Mouse (Mus musculus): ENCODE results near the gene Sppl2b. TPM values are rescaled to one million over a fixed set of nuclear protein-coding genes. Genes with fewer than 3 reads are reported as not detected.

The Sppl2b gene
- polyA plus RNA-seq, 1 experiment from 2014 or later = 17.7 TPM

GRCm38 (mm10) chr10:80831136-80831535 lies 23.9 kb upstream of the Sppl2b start:
- no peak overlapping the region for H3K4me3 ChIP-seq (ENCODE audit: low read depth, low read length)
- H3K9me3 ChIP-seq (ENCODE audit: control insufficient read depth, low read length) = no peaks in the 10 kb centered on the region
- no peak for TF ChIP-seq CTCF (IDR thresholded peaks at IDR 0.05; ENCODE audit: low read depth)
- TF ChIP-seq EP300 (optimal IDR thresholded peaks at IDR 0.05) = no peak
- ATAC-seq (ENCODE audit: low FRiP score, low TSS enrichment) (no peak), DNase-seq (ENCODE audit: low spot score) (peak; percentile 58)
- no peak overlapping the region for H3K27ac ChIP-seq (replicated peaks)
- H3K36me3 ChIP-seq (ENCODE audit: control insufficient read depth, insufficient read depth, low read length) = no peaks in the 10 kb centered on the region
- H3K4me1 ChIP-seq (replicated peaks; ENCODE audit: control insufficient read depth, insufficient read depth) = peaks cover 3% of the 10 kb centered on the region; the same call in 1 of the 2 replicates
- H3K9ac ChIP-seq (ENCODE audit: low read length) = no peak overlapping the region
- no peak overlapping the region for H3K4me2 ChIP-seq (replicated peaks; ENCODE audit: low read depth)
- 8% methylated on average over 9 of the region's 9 CpGs for WGBS
- no peaks in the 10 kb centered on the region; the same call in 1 of the 2 replicates for H3K27me3 ChIP-seq (ENCODE audit: control insufficient read depth, insufficient read depth, low read length)

- Histone ChIP-seq H3K36me3 (ENCODE audit: control insufficient read depth, insufficient read depth, low read length) (no peaks in the 10 kb centered on the region), H3K27me3 (ENCODE audit: control insufficient read depth, insufficient read depth, low read length) (no peaks in the 10 kb centered on the region; the same call in 1 of the 2 replicates), H3K4me3 (ENCODE audit: low read depth, low read length) (no peak overlapping the region), H3K9ac (ENCODE audit: low read length) (no peak overlapping the region), H3K4me1 (replicated peaks; ENCODE audit: control insufficient read depth, insufficient read depth) (peaks cover 1% of the 10 kb centered on the region; the same call in 1 of the 2 replicates), H3K9me3 (ENCODE audit: control insufficient read depth, low read length) (no peaks in the 10 kb centered on the region), H3K4me2 (replicated peaks; ENCODE audit: low read depth) (no peak overlapping the region), H3K27ac (replicated peaks) (no peak overlapping the region)
- no peak for TF ChIP-seq EP300 (optimal IDR thresholded peaks at IDR 0.05)
- TF ChIP-seq CTCF (IDR thresholded peaks at IDR 0.05; ENCODE audit: low read depth) = no peak
- DNase-seq (ENCODE audit: low spot score) (no peak), ATAC-seq (ENCODE audit: low FRiP score, low TSS enrichment) (no peak)
- WGBS = 69% methylated on average over 7 of the region's 7 CpGs
Measured at GRCm38 (mm10) chr10:80832818-80833217, 22.3 kb upstream of the Sppl2b start.

GRCm38 (mm10) chr10:80835617-80836016 lies 19.5 kb upstream of the Sppl2b start:
- no peaks in the 10 kb centered on the region for H3K9me3 ChIP-seq (ENCODE audit: control insufficient read depth, low read length)
- TF ChIP-seq CTCF (IDR thresholded peaks at IDR 0.05; ENCODE audit: low read depth) (no peak), EP300 (optimal IDR thresholded peaks at IDR 0.05) (no peak)
- no peaks in the 10 kb centered on the region for H3K36me3 ChIP-seq (ENCODE audit: control insufficient read depth, insufficient read depth, low read length)
- ATAC-seq (ENCODE audit: low FRiP score, low TSS enrichment) = no peak
- no peak overlapping the region for H3K27ac ChIP-seq (replicated peaks)
- H3K27me3 ChIP-seq (ENCODE audit: control insufficient read depth, insufficient read depth, low read length) = no peaks in the 10 kb centered on the region; the same call in 1 of the 2 replicates
- H3K9ac ChIP-seq (ENCODE audit: low read length) = no peak overlapping the region
- H3K4me2 ChIP-seq (replicated peaks; ENCODE audit: low read depth) = no peak overlapping the region
- no peaks in the 10 kb centered on the region for H3K4me1 ChIP-seq (replicated peaks; ENCODE audit: control insufficient read depth, insufficient read depth)
- H3K4me3 ChIP-seq (ENCODE audit: low read depth, low read length) = no peak overlapping the region
- WGBS = 58% methylated on average over 30 of the region's 30 CpGs
- no peak for DNase-seq (ENCODE audit: low spot score)

- H3K27me3 ChIP-seq (ENCODE audit: control insufficient read depth, insufficient read depth, low read length) = no peaks in the 10 kb centered on the region; the same call in 1 of the 2 replicates
- H3K36me3 ChIP-seq (ENCODE audit: control insufficient read depth, insufficient read depth, low read length) = no peaks in the 10 kb centered on the region
- H3K9ac ChIP-seq (ENCODE audit: low read length) = no peak overlapping the region
- no peak overlapping the region for H3K4me3 ChIP-seq (ENCODE audit: low read depth, low read length)
- 45% methylated on average over 7 of the region's 7 CpGs for WGBS
- TF ChIP-seq EP300 (optimal IDR thresholded peaks at IDR 0.05) = no peak
- no peak for TF ChIP-seq CTCF (IDR thresholded peaks at IDR 0.05; ENCODE audit: low read depth)
- no peaks in the 10 kb centered on the region for H3K4me1 ChIP-seq (replicated peaks; ENCODE audit: control insufficient read depth, insufficient read depth)
- H3K4me2 ChIP-seq (replicated peaks; ENCODE audit: low read depth) = no peak overlapping the region
- DNase-seq (ENCODE audit: low spot score) (no peak), ATAC-seq (ENCODE audit: low FRiP score, low TSS enrichment) (no peak)
- H3K9me3 ChIP-seq (ENCODE audit: control insufficient read depth, low read length) = no peaks in the 10 kb centered on the region
- H3K27ac ChIP-seq (replicated peaks) = no peak overlapping the region
Measured at GRCm38 (mm10) chr10:80836949-80837379, 18.1 kb upstream of the Sppl2b start.

GRCm38 (mm10) chr10:80837827-80838226 lies 17.2 kb upstream of the Sppl2b start:
- no peaks in the 10 kb centered on the region for H3K4me1 ChIP-seq (replicated peaks; ENCODE audit: control insufficient read depth, insufficient read depth)
- DNase-seq (ENCODE audit: low spot score) = no peak
- no peak overlapping the region for H3K9ac ChIP-seq (ENCODE audit: low read length)
- H3K4me2 ChIP-seq (replicated peaks; ENCODE audit: low read depth) = no peak overlapping the region
- H3K4me3 ChIP-seq (ENCODE audit: low read depth, low read length) = no peak overlapping the region
- no peaks in the 10 kb centered on the region for H3K9me3 ChIP-seq (ENCODE audit: control insufficient read depth, low read length)
- no peak overlapping the region for H3K27ac ChIP-seq (replicated peaks)
- 11% methylated on average over 2 of the region's 2 CpGs for WGBS
- ATAC-seq (ENCODE audit: low FRiP score, low TSS enrichment) = no peak
- no peaks in the 10 kb centered on the region; the same call in 1 of the 2 replicates for H3K27me3 ChIP-seq (ENCODE audit: control insufficient read depth, insufficient read depth, low read length)
- no peak for TF ChIP-seq EP300 (optimal IDR thresholded peaks at IDR 0.05)
- TF ChIP-seq CTCF (IDR thresholded peaks at IDR 0.05; ENCODE audit: low read depth) = no peak
- H3K36me3 ChIP-seq (ENCODE audit: control insufficient read depth, insufficient read depth, low read length) = no peaks in the 10 kb centered on the region

GRCm38 (mm10) chr10:80838346-80838912 lies 16.6 kb upstream of the Sppl2b start:
- Histone ChIP-seq H3K4me3 (ENCODE audit: low read depth, low read length) (no peak overlapping the region), H3K27ac (replicated peaks) (no peak overlapping the region), H3K9me3 (ENCODE audit: control insufficient read depth, low read length) (no peaks in the 10 kb centered on the region), H3K36me3 (ENCODE audit: control insufficient read depth, insufficient read depth, low read length) (no peaks in the 10 kb centered on the region), H3K4me1 (replicated peaks; ENCODE audit: control insufficient read depth, insufficient read depth) (no peaks in the 10 kb centered on the region), H3K27me3 (ENCODE audit: control insufficient read depth, insufficient read depth, low read length) (no peaks in the 10 kb centered on the region; the same call in 1 of the 2 replicates), H3K9ac (ENCODE audit: low read length) (no peak overlapping the region), H3K4me2 (replicated peaks; ENCODE audit: low read depth) (no peak overlapping the region)
- ATAC-seq (ENCODE audit: low FRiP score, low TSS enrichment) = no peak
- no peak for DNase-seq (ENCODE audit: low spot score)
- 55% methylated on average over 2 of the region's 2 CpGs for WGBS
- TF ChIP-seq EP300 (optimal IDR thresholded peaks at IDR 0.05) = no peak
- no peak for TF ChIP-seq CTCF (IDR thresholded peaks at IDR 0.05; ENCODE audit: low read depth)

Measured in stomach, postnatal 0 days (tissue).